Mouse (Mus musculus) kidney, adult 2 months (tissue): ENCODE measurements around the gene Ap5z1.

Experiments used
- CTCF ChIP-seq: fragments of 200-500 bp; conservative IDR thresholded peaks from 2 replicates; pipeline ENCODE4 v1.5.1; 2011; ENCODE audit warnings: low read depth, mild to moderate bottlenecking, control low read depth, low read length, moderate library complexity, mixed read lengths; ENCODE audit not compliant: insufficient read depth, insufficient read length
- POLR2A ChIP-seq: fragments of 200-500 bp; IDR thresholded peaks from one replicate; pipeline ENCODE4 v1.6.1; 2011; ENCODE audit warnings: low read depth, low read length, control low read depth

DNA sequence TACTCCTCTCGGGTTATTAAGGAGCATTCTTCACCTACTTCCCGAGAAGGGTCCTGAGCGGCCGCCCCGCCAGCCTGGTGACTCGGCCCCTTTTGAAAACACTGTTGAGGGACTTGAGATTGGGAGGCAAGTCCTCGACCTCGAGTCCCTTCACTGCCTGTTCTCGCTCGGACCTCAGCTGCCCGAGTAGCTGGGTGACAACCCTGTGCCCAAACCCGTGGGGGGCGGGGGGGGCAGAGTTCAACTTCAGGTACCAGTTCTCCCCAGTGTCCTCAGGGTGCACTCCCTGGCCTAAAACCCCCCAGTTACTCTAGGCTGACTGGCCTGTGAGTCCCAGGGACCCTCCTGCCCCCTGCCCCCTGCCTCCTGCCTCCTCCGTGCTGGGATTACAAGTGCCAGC, 19.8 kb upstream of the Ap5z1 start:
- TF ChIP-seq CTCF (no peak), POLR2A (no peak)
